Mouse (Mus musculus): ENCODE measurements around the gene Bcl3.

Bcl3 gene

GRCm38 (mm10) chr7:19822604-19823058, at the start of gene Bcl3:
TSS of gene Bcl3 (minus strand) at chr7:19822770.
- DNase-seq (ENCODE audit: low read depth) = no peak

DNA sequence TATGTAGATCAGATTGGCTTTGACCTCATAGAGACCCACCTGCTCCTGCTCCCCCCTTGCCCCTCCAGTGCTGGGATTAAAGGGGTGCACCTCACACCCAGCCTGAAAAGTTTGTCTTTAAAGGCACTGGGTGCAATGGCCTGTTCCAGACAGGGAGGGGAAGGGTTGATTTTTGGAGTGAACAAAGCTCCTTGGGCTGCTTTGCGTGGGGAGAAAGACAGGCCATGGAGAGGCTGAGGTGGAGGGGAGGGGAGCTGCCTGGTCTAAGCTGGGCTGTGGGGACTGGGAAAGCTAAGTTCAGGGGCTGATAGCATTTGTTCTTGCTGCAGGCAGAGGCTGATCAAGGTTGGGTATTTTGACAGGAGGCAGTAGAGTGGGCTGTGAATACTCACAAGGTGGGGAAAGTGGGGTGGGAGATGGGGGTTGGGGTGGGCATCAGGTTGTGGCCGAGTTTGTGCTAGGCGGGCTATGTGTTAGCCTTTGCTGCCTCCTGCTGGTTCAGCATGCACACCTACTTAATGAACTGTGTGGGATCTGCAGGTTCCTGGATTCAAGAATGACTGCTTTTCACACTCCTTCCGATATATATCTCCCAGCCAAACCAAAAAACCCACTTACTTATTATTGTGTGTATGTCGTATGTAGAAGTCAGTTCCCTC, 49.5 kb upstream of the Bcl3 start:
- DNase-seq (ENCODE audit: low read depth) = no peak

GRCm38 (mm10) chr7:19871137-19871621, 48.6 kb upstream of the Bcl3 start:
- DNase-seq (ENCODE audit: low read depth) = no peak

DNA sequence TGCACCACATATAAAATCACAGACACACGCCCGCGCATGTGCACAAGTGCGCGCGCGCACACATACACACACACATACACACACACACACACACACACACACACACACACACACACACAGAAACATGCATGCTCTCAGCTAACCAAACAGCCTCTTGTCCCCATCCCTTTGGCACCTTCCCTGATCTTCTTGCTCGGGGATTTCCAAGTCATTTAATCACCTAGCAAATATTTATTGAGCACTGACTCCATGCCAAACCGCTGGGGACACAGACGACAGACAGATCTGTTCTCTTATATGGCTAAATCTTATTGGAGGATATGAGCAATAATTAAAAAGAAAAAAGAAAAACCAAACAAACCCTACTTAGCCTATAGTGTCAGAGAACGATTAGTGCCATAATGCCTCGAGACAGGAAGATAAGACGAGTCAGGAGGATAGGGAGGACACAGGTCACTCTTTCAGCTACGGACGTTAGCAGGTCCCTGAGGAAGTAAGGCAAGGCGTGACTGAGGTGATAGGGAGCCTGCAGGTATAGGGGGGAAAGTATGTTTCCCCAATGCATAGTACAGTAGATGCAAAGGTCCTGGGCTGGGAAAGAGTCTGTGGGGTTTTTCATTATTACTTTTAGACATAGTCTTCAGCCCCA, 45.3 kb upstream of the Bcl3 start:
- DNase-seq (ENCODE audit: low read depth) = no peak

- no peak for DNase-seq (ENCODE audit: low read depth)
Measured at GRCm38 (mm10) chr7:19866490-19866889, 43.9 kb upstream of the Bcl3 start.

GRCm38 (mm10) chr7:19865246-19866036, 42.9 kb upstream of the Bcl3 start:
- DNase-seq (ENCODE audit: low read depth) = no peak

DNA sequence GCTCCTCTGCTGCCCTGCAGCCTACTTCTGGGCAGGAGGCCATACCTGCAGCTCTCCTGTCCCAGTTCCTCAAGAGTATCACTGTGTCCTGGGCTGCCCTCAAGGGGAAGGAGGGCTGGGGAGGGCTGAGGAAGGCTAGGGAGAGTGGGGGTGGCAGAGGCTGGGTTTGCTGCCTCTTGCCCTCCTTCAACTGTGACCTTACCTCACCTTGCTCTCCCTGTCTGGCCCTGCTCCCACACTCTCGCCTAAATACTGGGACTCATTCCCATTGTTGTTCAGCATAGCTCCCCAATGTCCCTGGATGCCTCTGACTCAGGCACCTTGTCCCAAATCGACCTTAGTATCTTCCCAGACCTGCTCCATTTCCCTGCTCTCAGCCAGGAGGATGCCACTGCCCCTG, 41.7 kb upstream of the Bcl3 start:
- no peak for DNase-seq (ENCODE audit: low read depth)

DNA sequence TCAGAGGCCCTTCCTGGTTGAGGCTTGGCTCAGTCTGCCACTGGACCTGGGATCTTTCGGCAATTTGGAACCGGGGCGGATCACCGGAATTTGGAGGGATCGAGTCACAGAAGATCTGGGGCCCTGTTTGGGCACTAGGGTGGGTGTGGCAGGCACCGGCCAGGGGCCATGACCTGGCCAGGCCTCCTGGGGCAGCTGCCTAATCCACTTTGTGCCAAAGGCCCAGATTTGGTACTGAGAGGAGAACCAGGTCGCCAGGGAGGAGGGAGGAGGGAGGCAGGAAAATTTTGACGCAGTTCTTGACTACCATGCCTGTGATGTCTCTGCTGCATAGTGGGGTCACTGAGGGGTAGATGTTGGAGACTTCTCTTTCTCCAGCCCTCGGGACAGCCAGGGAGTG, 38.6 kb upstream of the Bcl3 start, which contains the start of gene Ceacam16:
Gene Ceacam16 (minus strand): TSS at position 101 of the 400 bp plus-strand sequence.
- no peak for DNase-seq (ENCODE audit: low read depth)

GRCm38 (mm10) chr7:19859740-19860139, 37.2 kb upstream of the Bcl3 start:
- no peak for DNase-seq (ENCODE audit: low read depth)

- DNase-seq (ENCODE audit: low read depth) = no peak
Measured at GRCm38 (mm10) chr7:19856283-19856682, 33.7 kb upstream of the Bcl3 start.

DNA sequence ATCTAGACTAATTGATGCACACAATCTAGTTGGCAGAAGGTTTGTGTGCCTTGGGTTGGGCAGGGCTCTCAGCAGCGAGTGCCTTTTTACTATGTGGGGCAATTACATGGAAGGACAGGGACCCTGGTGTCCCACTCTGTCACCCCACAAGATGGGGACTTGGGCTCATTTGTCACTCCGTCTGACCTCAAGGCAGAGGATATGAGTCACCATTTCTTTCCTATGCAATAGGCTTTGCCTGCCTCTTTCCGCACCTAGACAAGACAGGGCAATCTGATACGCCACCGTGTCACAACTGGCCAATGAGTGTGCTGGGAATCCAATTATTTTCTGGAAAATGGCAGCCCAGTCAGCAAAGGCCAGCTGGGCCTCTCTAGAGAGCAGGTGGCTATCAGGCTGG, 33.1 kb upstream of the Bcl3 start:
- no peak for DNase-seq (ENCODE audit: low read depth)

GRCm38 (mm10) chr7:19853526-19853925, 31.0 kb upstream of the Bcl3 start:
- no peak for DNase-seq (ENCODE audit: low read depth)

GRCm38 (mm10) chr7:19851858-19852570, 29.4 kb upstream of the Bcl3 start, which contains the start of gene Gm19345:
TSS of gene Gm19345 (plus strand) at chr7:19852003.
- DNase-seq (ENCODE audit: low read depth) = no peak

- DNase-seq (ENCODE audit: low read depth) = no peak
Measured at GRCm38 (mm10) chr7:19844521-19845171, 22.1 kb upstream of the Bcl3 start.

DNA sequence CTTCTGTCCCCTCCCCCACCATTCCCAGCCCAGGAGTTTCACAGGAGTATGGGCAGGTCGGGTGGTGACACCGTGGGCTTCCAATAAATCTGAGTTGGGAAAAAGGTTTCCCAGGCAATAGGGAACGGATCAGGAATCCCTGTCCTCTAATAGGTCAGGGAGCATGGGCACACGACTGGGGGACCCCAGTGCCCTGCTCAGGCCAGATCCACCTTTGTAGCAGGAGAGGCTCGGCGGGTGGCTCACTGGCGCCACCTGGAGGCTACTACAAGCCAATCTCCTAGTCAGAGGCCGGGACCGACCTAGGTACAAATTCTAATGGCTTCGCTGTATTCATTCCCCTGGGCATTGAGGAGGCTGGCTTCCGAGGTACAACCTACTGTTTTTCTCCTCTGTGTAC, 21.0 kb upstream of the Bcl3 start:
- no peak for DNase-seq (ENCODE audit: low read depth)

DNA sequence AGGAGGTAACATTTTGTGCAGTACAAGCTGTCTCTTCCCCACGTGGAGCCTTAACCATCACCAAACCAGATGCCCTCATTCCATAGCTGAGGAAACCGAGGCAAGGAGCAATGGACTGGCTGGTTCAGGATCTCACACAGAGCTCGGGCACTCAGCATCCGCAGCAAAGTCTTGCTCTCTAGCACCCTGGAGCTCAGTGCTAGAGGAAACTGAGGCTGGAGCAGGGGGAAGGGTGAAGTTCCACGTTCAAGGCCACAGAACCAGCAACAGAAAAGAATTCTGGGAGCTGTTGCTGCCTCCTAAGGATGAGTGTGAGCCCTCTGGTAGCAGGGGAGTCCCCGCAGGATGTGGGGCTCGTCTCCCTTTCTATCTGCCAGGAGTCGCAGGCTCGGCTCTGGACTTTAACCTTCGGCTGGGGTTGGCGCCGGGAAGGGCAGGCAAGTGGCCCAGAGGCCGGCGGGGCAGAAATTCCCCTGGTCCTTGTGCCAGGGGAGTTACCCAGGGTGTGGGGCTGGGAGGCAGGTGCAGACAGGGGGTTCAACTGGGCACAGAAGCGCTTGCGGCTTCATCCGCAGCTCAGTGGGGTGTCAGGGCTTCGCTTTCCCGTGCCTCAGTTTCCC, 20.4 kb upstream of the Bcl3 start:
- DNase-seq (ENCODE audit: low read depth) = no peak

DNA sequence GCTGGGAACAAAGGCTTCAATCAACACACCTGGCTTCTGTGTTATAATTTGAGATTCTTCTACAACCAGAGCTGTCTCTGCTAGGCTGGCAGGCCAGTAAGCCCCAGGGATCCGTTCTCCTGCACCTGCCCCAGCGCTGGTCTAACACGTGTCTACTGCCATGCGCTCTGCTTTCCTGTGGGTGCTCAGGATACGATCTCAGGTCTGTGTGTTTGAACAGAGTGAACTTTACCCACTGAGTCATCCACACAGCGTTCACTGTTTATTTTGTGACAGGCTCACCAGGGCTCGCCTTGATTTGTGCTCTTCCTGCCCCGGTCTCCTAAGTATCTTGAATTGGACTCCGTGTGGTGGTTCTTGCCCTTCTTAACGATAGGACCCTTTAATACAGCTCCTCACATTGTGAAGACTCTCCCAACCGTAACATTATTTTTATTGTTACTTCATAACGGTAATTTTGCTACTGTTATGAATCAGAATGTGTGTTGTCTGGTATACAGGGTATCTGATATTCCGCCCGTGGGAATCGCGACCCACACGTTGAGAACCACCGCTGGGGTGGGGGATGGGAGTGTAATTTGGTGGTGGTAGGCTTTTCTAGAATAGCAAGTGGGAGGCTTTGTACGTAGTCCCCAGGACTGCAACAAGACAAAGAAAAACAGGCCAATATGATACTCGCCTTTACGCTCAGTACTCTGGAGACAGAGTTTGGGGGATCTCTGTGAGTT, 19.3 kb upstream of the Bcl3 start:
- no peak for DNase-seq (ENCODE audit: low read depth)

- DNase-seq (ENCODE audit: low read depth) = no peak
Measured at GRCm38 (mm10) chr7:19840936-19841335, 18.4 kb upstream of the Bcl3 start.

DNA sequence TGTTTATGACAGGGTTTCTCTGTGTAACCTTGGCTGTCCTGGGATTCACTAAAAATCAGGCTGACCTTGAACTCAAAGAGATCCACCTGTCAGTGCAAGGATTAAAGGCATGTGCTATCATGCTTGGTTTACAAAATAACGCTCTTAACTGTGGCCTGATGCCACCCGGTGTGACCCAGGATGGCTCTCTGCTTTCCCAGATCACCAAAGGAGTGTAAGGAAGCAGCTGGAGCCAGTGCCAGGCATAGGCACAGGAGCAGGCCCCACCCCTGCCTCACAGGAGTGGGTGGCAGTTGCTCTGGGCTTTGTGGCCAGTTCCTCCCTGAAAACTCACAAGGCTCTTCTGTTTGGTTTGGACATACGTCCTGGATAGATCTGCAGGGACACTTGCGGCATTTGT, 17.8 kb upstream of the Bcl3 start:
- DNase-seq (ENCODE audit: low read depth) = no peak

GRCm38 (mm10) chr7:19836843-19837242, 14.3 kb upstream of the Bcl3 start:
- DNase-seq (ENCODE audit: low read depth) = no peak

Measured in c-Kit-positive CD71-positive TER-119-negative erythroid progenitor cells, embryonic 14.5 days (primary cell).